Mouse (Mus musculus) bone marrow, adult 2 months (tissue): ENCODE results near the gene Rhou. TPM values are rescaled to one million over a fixed set of nuclear protein-coding genes. Genes with fewer than 3 reads are reported as not detected.
"Not testable (repeated sequence)": the region's sequence is repeated elsewhere in the genome, so short reads cannot be mapped to it uniquely, and the experiment has no call there.

ENCODE experiments used
- H3K27ac ChIP-seq: fragments of 200-500 bp; 2 replicates; pipeline ENCODE4 v1.5.1; 2012; ENCODE audit warnings: low read depth, mild to moderate bottlenecking, control low read depth, inconsistent platforms, low read length; ENCODE audit not compliant: control insufficient read depth, poor library complexity, insufficient read depth
- H3K4me1 ChIP-seq: fragments of 200-500 bp; 2 replicates; pipeline ENCODE4 v1.6.1; 2011; ENCODE audit warnings: low read length; ENCODE audit not compliant: control insufficient read depth, insufficient read depth
- H3K4me3 ChIP-seq: fragments of 200-500 bp; replicated peaks from 2 replicates; pipeline ENCODE3; 2011; ENCODE audit warnings: mild to moderate bottlenecking, low read depth, low read length, control low read depth; ENCODE audit not compliant: control insufficient read depth
- CTCF ChIP-seq: fragments of 200-500 bp; IDR thresholded peaks from 2 replicates; pipeline ENCODE4 v1.5.1; 2011; ENCODE audit warnings: low read length, control low read depth; ENCODE audit not compliant: control insufficient read depth, insufficient read depth
- POLR2A ChIP-seq: fragments of 200-500 bp; IDR thresholded peaks from 2 replicates; pipeline ENCODE4 v1.6.1; 2011; ENCODE audit warnings: low read depth, mild to moderate bottlenecking, control low read depth, low read length, borderline replicate concordance; ENCODE audit not compliant: control insufficient read depth
- WGBS: fragments of 180-500 bp; shearing (Covaris S2); methylation state at CpG from one replicate; pipeline ENCODE4 v1.1.7; 2018; 5-methylcytosine and 5-hydroxymethylcytosine counted together
- polyA plus RNA-seq: library from polyadenylated mRNA; stranded (reverse); fragments of >200 nt; gene quantifications from 2 replicates; pipeline ENCODE4 v1.2.4, GENCODE M21; 2011; ENCODE audit warnings: low replicate concordance; ENCODE audit not compliant: missing spikeins, insufficient read depth, insufficient read length

The Rhou gene
- polyA plus RNA-seq, result 5.3 and 17.9 TPM in 2 replicates

DNA sequence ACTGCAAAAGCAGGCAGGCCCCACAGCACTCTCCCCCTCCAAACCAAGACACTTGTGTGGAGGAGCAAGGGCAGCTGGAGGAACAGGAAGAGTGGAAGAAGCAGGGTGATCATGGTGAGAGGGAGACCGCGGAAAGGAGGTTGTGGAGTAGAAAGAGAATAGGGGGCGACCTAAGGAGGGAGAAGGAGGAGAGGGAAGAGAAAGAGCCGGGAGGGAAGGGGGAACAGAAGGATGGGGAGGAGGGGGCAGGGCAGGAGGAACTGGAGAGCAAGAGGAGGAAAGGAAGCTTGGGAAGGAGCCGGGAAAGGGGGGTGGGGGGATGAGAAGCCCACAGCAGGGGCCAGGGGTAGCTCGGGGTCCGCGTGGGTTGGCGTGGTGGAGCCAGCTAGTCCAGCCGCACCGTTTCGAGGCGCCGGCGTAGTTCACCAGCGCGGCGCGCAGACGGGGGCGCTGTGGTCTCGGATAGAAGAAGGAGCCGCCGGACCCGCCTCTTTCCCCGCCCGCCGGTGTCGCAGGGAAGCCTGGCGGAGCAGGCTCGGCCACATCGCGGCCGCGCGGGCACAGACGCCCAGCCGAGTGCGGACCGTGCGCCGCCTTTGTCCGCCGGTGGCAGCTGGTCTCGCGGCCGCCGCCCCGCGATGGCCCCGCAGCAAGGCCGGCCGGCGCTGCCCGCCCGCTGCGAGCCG is at the start of gene Rhou:
Gene Rhou (plus strand): TSS at position 622 of the 686 bp plus-strand sequence.
- Histone ChIP-seq H3K27ac (peak within 1 kb of the TSS; percentile 70), H3K4me1 (peaks cover 1% of the 10 kb centered on the region; the same call in 1 of the 2 replicates)

DNA sequence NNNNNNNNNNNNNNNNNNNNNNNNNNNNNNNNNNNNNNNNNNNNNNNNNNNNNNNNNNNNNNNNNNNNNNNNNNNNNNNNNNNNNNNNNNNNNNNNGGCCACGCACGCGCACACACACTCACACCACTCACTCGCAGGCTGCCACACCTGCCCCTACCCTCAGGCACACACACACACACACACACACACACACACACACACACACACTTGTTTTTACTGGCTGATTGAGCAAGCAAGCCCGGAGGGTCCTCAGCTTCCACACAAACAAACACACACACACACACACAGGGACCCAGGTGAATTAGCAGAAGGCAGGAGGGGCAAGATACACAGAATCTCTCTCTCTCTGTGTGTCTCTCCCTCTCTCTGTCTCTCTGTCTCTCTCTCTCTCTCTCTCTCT is 41.1 kb upstream of the Rhou start:
- H3K4me1 ChIP-seq, H3K4me3 ChIP-seq, H3K27ac ChIP-seq: not testable (repeated sequence)
- 77% methylated on average over 2 of the region's 5 CpGs for WGBS

More for the DNA sequence above, at the start of gene Rhou:
- TF ChIP-seq POLR2A (peak; percentile 42; the same call in 1 of the 2 replicates), CTCF (peak; percentile 47; the same call in 1 of the 2 replicates)
- WGBS, result 4% methylated on average over 58 of the region's 58 CpGs
- peak within 1 kb of the TSS; percentile 66 for H3K4me3 ChIP-seq

DNA sequence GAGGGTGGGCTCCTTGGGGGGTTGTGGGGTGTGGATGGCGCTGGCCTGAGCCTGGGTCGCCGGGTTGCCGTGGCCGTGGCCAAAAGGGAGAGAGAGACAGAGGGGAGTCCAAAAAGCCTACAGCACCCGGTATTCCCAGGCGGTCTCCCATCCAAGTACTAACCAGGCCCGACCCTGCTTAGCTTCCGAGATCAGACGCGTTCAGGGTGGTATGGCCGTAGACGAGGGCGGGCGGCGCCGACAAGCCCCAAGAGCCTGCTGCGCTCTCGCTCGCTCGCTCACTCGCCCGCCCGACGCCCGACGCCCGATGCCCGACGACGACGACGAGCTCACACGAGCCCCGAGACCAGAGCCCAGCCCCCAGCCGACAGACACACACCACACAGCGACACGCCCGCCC is 30.2 kb upstream of the Rhou start:
- H3K4me1 ChIP-seq, H3K4me3 ChIP-seq, H3K27ac ChIP-seq: not testable (repeated sequence)
- WGBS, result no CpG with 5 or more reads among the region's 39 CpGs

DNA sequence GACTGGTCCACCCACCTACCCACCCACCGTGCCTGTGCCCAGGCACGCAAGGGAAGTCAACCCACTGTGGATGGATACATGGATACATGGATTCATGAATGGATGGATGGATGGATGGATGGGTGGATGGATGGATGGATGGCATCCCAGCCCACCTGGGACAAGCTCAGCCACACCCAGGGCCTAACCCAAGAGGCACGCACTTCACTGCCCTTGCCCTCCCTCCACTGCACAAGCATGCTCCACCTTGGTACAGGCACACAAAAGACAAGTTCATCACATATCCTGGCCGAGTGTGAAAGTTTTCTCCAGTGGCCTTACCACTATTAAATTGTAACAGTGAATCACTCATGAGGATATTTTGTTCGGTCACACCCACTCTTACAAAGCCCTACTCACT is 29.5 kb upstream of the Rhou start:
- TF ChIP-seq POLR2A (no peak), CTCF (no peak)

DNA sequence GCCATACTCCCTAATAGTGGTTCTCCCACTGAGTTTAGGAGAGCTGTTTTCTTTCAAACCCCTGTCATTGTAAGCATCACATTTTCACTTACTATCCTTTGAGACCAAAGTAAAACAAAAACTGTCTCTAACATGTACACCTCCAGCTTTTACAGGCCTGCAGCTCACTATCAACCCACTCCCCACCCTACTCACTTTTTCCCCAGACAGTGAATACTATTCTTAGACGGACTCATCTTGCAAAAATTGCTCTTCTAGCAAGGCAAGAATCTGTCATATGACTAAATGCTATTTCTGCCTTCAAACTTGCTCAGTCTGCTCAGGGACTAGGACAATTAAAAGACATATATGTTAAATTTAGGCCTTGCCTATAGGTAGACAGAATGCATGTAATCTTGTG is 29.0 kb upstream of the Rhou start:
- no peak overlapping the region for H3K4me3 ChIP-seq
- no peaks in the 10 kb centered on the region for H3K4me1 ChIP-seq
- WGBS, result 58% methylated on average over 1 of the region's 1 CpGs
- H3K27ac ChIP-seq, result no peak overlapping the region
- TF ChIP-seq CTCF (no peak), POLR2A (no peak)

More for the DNA sequence above, 29.5 kb upstream of the Rhou start:
- H3K4me3 ChIP-seq, result no peak overlapping the region
- H3K4me1 ChIP-seq, result no peaks in the 10 kb centered on the region
- H3K27ac ChIP-seq, result no peak overlapping the region
- WGBS, result 72% methylated on average over 5 of the region's 5 CpGs

DNA sequence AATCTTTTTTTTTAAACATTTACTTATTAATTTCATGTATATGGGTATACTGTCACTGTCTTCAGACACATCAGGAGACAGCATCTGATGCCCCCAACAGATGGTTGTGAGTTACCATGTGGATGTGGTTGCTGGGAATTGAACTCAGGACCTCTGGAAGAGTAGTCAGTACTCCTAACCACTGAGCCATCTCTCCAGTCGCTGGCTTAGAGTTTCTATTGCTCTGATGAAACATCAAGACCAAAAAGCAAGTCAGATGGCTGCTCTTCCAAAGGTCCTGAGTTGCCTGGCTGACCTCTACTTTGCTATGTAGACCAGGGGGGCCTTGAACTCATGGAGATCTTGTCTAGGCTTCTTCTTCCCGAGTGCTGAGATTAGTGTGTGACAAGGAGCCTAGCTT is 28.0 kb upstream of the Rhou start:
- 43% methylated on average over 2 of the region's 2 CpGs for WGBS
- H3K4me1 ChIP-seq, result no peaks in the 10 kb centered on the region
- TF ChIP-seq POLR2A (no peak), CTCF (no peak)
- no peak overlapping the region for H3K27ac ChIP-seq
- H3K4me3 ChIP-seq, result no peak overlapping the region

DNA sequence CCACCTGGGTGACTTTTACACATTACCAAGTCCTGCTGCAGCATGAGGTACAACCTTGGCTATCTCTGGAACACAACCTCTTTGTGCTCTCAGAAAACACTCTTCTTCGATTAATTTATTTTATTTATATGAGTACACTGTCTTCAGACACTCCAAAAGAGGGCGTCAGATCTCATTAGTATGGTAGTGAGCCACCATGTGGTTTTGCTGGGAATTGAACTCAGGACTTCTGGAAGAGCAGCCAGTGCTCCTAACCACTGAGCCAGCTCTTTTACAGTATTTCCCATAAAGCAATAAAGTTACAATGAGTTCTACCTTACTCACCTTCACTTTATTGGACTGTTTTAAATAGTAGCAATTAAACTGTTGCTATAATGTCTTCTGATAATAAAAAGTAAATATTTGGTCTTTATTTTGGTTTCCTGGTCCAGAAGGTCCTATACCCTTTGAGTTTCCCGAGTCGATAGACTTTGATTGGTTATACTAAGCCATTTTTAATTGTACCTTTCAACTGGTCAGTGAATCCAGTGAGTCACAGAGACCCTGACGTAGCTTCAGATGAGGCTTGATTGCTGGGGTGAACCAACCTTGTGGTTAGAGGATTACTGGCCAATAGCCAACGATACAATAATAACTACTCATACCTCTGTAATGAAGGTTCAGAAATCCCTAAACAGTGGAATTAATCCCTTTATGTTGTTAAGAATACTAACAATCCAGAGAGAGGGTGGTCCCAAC is 26.1 kb upstream of the Rhou start:
- WGBS, result 52% methylated on average over 6 of the region's 6 CpGs
- Histone ChIP-seq H3K4me3 (no peak overlapping the region), H3K27ac (no peak overlapping the region), H3K4me1 (no peaks in the 10 kb centered on the region)
- no peak for TF ChIP-seq CTCF
- no peak for TF ChIP-seq POLR2A

DNA sequence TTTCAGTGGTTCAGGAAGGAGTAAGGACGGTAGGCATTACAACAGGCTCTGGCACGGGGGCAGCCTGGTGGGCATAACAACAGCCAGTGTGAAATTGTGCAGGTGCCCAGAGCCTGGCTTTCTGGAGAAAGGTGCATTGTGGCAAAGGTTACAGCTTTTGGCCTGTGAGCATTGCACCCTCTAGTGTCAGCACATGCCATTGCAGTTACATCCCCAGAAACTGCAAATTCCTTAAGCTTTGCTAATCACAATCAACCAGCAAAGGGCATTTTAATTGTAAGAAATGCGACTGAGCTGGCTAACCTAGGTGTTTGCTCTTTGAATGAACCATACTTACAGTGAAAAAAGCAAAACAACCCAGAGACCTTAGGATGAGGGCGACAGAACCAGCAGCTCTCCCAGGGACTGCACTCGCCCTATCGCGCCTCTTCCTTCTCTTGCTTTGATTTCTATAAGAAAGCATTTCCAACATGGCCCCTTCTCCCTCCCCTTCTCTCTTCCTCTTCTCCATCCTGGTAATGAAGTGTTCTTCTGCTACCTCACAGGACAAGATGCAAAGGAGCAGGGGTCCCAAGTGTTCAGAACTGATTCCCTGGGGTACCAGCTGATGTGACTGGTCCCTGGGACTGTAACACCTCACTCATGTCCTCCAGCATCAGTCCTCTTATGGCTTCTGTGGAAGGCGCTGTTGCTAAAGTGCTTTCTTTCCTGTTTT is 25.3 kb upstream of the Rhou start:
- TF ChIP-seq CTCF (peak; percentile 59), POLR2A (no peak)
- no peak overlapping the region for H3K27ac ChIP-seq
- no peaks in the 10 kb centered on the region for H3K4me1 ChIP-seq
- 6% methylated on average over 8 of the region's 8 CpGs for WGBS
- H3K4me3 ChIP-seq, result no peak overlapping the region
